Mouse (Mus musculus): ENCODE results near the gene Psmg4.

DNA sequence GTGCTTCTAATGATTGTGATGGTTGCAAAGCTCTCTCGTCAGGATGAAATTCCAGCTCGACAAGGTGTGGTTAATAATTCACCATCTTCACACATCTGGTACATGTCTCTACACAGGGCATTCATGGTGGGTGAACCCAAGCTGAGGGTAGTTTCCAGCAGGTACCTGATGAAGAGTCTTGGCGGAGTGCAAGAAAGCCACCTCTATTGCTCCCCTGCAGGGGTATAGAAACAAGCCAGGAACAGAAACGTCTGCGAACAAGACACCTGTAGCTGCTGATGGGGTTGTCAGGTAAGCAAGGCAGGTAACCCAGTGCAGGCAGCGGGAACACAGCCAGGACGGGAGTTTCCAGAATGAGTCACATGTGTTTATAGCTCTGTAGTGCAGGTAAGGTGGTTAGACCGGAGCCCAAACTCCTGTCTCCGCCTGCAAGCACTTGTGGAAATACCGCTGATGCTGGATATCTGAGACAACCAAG, 50.0 kb downstream of the Psmg4 start:
- no peak for TF ChIP-seq CTCF (IDR thresholded peaks at IDR 0.05; ENCODE audit: control insufficient read depth, insufficient read depth, low read length)
- TF ChIP-seq POLR2A (IDR thresholded peaks at IDR 0.05; ENCODE audit: borderline replicate concordance, control insufficient read depth, low read depth, low read length): no peak

Measured in bone marrow, adult 2 months (tissue).